Mouse (Mus musculus) ES-E14 (cell line): Measurements from ENCODE around the gene Heatr5b. TPM values are rescaled to one million over a fixed set of nuclear protein-coding genes. Genes with fewer than 3 reads are reported as not detected.

ENCODE experiments used
- DNase-seq: peaks from one replicate; pipeline ENCODE4 v3.0.0-alpha.2; 2013; ENCODE audit warnings: low read depth, low spot score
- H3K27ac ChIP-seq: 2 replicates; pipeline ENCODE4 v1.5.1; 2012; ENCODE audit warnings: low read depth, mild to moderate bottlenecking, low read length, moderate library complexity, mixed read lengths; ENCODE audit not compliant: poor library complexity, insufficient read depth, severe bottlenecking
- H3K36me3 ChIP-seq: 2 replicates; pipeline ENCODE4 v1.6.1; 2012; ENCODE audit warnings: mild to moderate bottlenecking, low read length, moderate library complexity, mixed read lengths; ENCODE audit not compliant: control insufficient read depth, poor library complexity, insufficient read depth, severe bottlenecking
- H3K4me1 ChIP-seq, 2 experiments: fragments of 150-350 bp in 1 of 2; sonication (generic) in 1 of 2; 2 replicates each; pipeline ENCODE4 v1.6.1; 2012; ENCODE audit warnings: low read length in 2 of 2, mild to moderate bottlenecking in 1 of 2, mixed read lengths in 1 of 2; ENCODE audit not compliant: control insufficient read depth in 2 of 2, insufficient read depth in 2 of 2, poor library complexity in 1 of 2
- H3K4me3 ChIP-seq, 2 experiments: fragments of 150-350 bp in 1 of 2; sonication (generic) in 1 of 2; 2 replicates each; pipeline ENCODE4 v1.5.1; 2012; ENCODE audit warnings: low read length in 2 of 2, low read depth in 1 of 2, mild to moderate bottlenecking in 1 of 2, mixed read lengths in 1 of 2; ENCODE audit not compliant: insufficient read depth in 1 of 2, poor library complexity in 1 of 2, severe bottlenecking in 1 of 2
- H3K9ac ChIP-seq: 2 replicates; pipeline ENCODE4 v1.6.1; 2012; ENCODE audit warnings: low read depth, mild to moderate bottlenecking, low read length, mixed read lengths; ENCODE audit not compliant: poor library complexity, insufficient read depth, severe bottlenecking
- H3K9me3 ChIP-seq: fragments of 150-350 bp; sonication (generic); 2 replicates; pipeline ENCODE4 v1.6.1; 2012; ENCODE audit warnings: low read depth, mild to moderate bottlenecking, low read length; ENCODE audit not compliant: control insufficient read depth, insufficient read depth
- CHD2 ChIP-seq: IDR thresholded peaks from 2 replicates; pipeline ENCODE4 v1.6.1; 2014; ENCODE audit warnings: mild to moderate bottlenecking, low read depth, low read length, inconsistent platforms
- HCFC1 ChIP-seq: IDR thresholded peaks from 2 replicates; pipeline ENCODE4 v1.6.1; 2012; ENCODE audit warnings: low read length, inconsistent platforms, borderline replicate concordance; ENCODE audit not compliant: insufficient read depth
- MAFK ChIP-seq: IDR thresholded peaks from 2 replicates; pipeline ENCODE4 v1.6.1; 2014; ENCODE audit warnings: mild to moderate bottlenecking, low read depth, low read length, inconsistent platforms; ENCODE audit not compliant: insufficient read depth
- ZC3H11A ChIP-seq: IDR thresholded peaks from 2 replicates; pipeline ENCODE4 v1.6.1; 2012; ENCODE audit warnings: low read depth, mild to moderate bottlenecking, inconsistent platforms, low read length, borderline replicate concordance
- ZNF384 ChIP-seq: IDR thresholded peaks from 2 replicates; pipeline ENCODE4 v1.6.1; 2012; ENCODE audit warnings: low read depth, low read length, inconsistent platforms
- in situ Hi-C, 2 experiments: fragments of 600-800 bp; cut with MboI; formaldehyde crosslinking; loops; one replicate each; pipeline ENCODE4 v1.15.1; 2025; ENCODE audit warnings: low sequenced_read_pairs in 2 of 2, inconsistent platforms in 1 of 2; ENCODE audit not compliant: unreplicated experiment in 2 of 2
- total RNA-seq: library from RNA; depleted of rRNA; stranded (reverse); fragments of 300-350 nt; gene quantifications from 2 replicates; pipeline ENCODE4 v1.2.3, GENCODE M21; 2012

Heatr5b gene
- total RNA-seq, 1 experiment = 18.8 TPM

- in situ Hi-C loops = no loop called here
- Histone ChIP-seq H3K9ac (no peak overlapping the region), H3K4me3 (no peak overlapping the region), H3K36me3 (no peaks in the 10 kb centered on the region), H3K27ac (no peak overlapping the region), H3K9me3 (no peaks in the 10 kb centered on the region), H3K4me1 (peaks cover 7 to 8% of the 10 kb centered on the region in 2 experiments)
- no peak for TF ChIP-seq ZNF384
- no peak for TF ChIP-seq CHD2
- TF ChIP-seq ZC3H11A = no peak
- TF ChIP-seq MAFK = no peak
- no peak for TF ChIP-seq HCFC1
- DNase-seq = no peak
Measured at GRCm38 (mm10) chr17:78732056-78732455, 103.1 kb downstream of the Heatr5b start.

GRCm38 (mm10) chr17:78726746-78727449, 108.3 kb downstream of the Heatr5b start:
- Histone ChIP-seq H3K27ac (no peak overlapping the region), H3K4me3 (no peak overlapping the region), H3K36me3 (no peaks in the 10 kb centered on the region), H3K9ac (no peak overlapping the region), H3K9me3 (no peaks in the 10 kb centered on the region), H3K4me1 (peaks cover 0 to under 1% of the 10 kb centered on the region in 2 experiments; a peak in 2 of 4 replicates)
- TF ChIP-seq ZNF384 (no peak), MAFK (no peak), CHD2 (no peak)
- in situ Hi-C loops = no loop called here
- no peak for DNase-seq

- no peaks in the 10 kb centered on the region for H3K36me3 ChIP-seq
- no peak for DNase-seq
- no peaks in the 10 kb centered on the region; a peak in 2 of 4 replicates for H3K4me1 ChIP-seq
- TF ChIP-seq ZC3H11A (no peak), ZNF384 (no peak), HCFC1 (no peak), MAFK (no peak), CHD2 (no peak)
- no peak overlapping the region for H3K27ac ChIP-seq
- H3K9me3 ChIP-seq = no peaks in the 10 kb centered on the region
- H3K4me3 ChIP-seq = no peak overlapping the region
- in situ Hi-C loops = no loop called here
- H3K9ac ChIP-seq = no peak overlapping the region
Measured at GRCm38 (mm10) chr17:78724461-78725055, 110.6 kb downstream of the Heatr5b start.

GRCm38 (mm10) chr17:78721690-78722089, 113.5 kb downstream of the Heatr5b start:
- Histone ChIP-seq H3K27ac (no peak overlapping the region), H3K4me1 (no peaks in the 10 kb centered on the region; a peak in 1 of 4 replicates), H3K4me3 (no peak overlapping the region), H3K9ac (no peak overlapping the region), H3K9me3 (no peaks in the 10 kb centered on the region), H3K36me3 (no peaks in the 10 kb centered on the region)
- in situ Hi-C loops = no loop called here
- no peak for DNase-seq
- TF ChIP-seq HCFC1 (no peak), CHD2 (no peak), ZC3H11A (no peak), MAFK (no peak), ZNF384 (no peak)

GRCm38 (mm10) chr17:78719086-78719485, 116.1 kb downstream of the Heatr5b start:
- TF ChIP-seq ZNF384 = no peak
- no peak for TF ChIP-seq HCFC1
- no peak for TF ChIP-seq MAFK
- TF ChIP-seq CHD2 = no peak
- no peak for TF ChIP-seq ZC3H11A
- Histone ChIP-seq H3K27ac (no peak overlapping the region), H3K4me3 (no peak overlapping the region), H3K36me3 (no peaks in the 10 kb centered on the region), H3K4me1 (no peaks in the 10 kb centered on the region), H3K9ac (no peak overlapping the region), H3K9me3 (no peaks in the 10 kb centered on the region)
- no peak for DNase-seq
- in situ Hi-C loops = no loop called here
